Mouse (Mus musculus) intestine, embryonic 15.5 days (tissue): ENCODE measurements at regions not wholly inside any gene's neighbourhood (a gene's known extent, or its start where the extent isn't known, plus 50 kb on each side); places are given as distances from the start of the nearest gene placed in this dataset.

Experiments used
- microRNA counts: library from miRNA; unstranded; fragments of <30 nt; microRNA quantifications from one replicate; lab custom pipeline; 2016

MicroRNA genes in the stretch of these regions (microRNA counts, 519-probe panel; counts per million panel counts)
- 2,692 counts per million, percentile 70 among the panel's probes with 10 or more counts for microRNA mmu-miR-124 (lab: Ali Mortazavi, UCI)
